Mouse (Mus musculus) C2C12 (cell line): ENCODE measurements around the gene Evi5l. TPM values are rescaled to one million over a fixed set of nuclear protein-coding genes. Genes with fewer than 3 reads are reported as not detected.

ENCODE experiments used
- H3K27me3 ChIP-seq: one replicate; pipeline ENCODE4 v1.6.1; 2011; ENCODE audit not compliant: control insufficient read depth, insufficient read depth, insufficient read length
- H3K36me3 ChIP-seq: one replicate; pipeline ENCODE4 v1.6.1; 2011; ENCODE audit not compliant: control insufficient read depth, insufficient read depth
- H3K4me3 ChIP-seq: one replicate; pipeline ENCODE4 v1.5.1; 2011; ENCODE audit warnings: mild to moderate bottlenecking, control low read depth; ENCODE audit not compliant: poor library complexity, insufficient read depth, severe bottlenecking
- H3K79me2 ChIP-seq: one replicate; pipeline ENCODE4 v1.6.1; 2011; ENCODE audit not compliant: control insufficient read depth, insufficient read depth
- H3K79me3 ChIP-seq: one replicate; pipeline ENCODE4 v1.6.1; 2011; ENCODE audit warnings: low read depth, control low read depth
- H3ac ChIP-seq: one replicate; pipeline ENCODE3; 2011; ENCODE audit warnings: low read depth; ENCODE audit not compliant: control insufficient read depth, insufficient read length
- CEBPB ChIP-seq: IDR thresholded peaks from one replicate; pipeline ENCODE4 v1.6.1; 2011; ENCODE audit warnings: low read depth, mild to moderate bottlenecking, control low read depth, moderate library complexity
- CTCF ChIP-seq: IDR thresholded peaks from one replicate; pipeline ENCODE4 v1.5.1; 2011; ENCODE audit not compliant: control insufficient read depth, insufficient read depth, insufficient read length
- FOSL1 ChIP-seq: IDR thresholded peaks from one replicate; pipeline ENCODE4 v1.8.0; 2011; ENCODE audit warnings: mild to moderate bottlenecking, low read length; ENCODE audit not compliant: poor library complexity, insufficient read depth, severe bottlenecking
- MAX ChIP-seq: IDR thresholded peaks from one replicate; pipeline ENCODE4 v1.6.1; 2011; ENCODE audit warnings: mild to moderate bottlenecking, control low read depth
- MYOD1 ChIP-seq: IDR thresholded peaks from one replicate; pipeline ENCODE4 v1.6.1; 2011; ENCODE audit warnings: low read depth; ENCODE audit not compliant: control insufficient read depth, insufficient read length
- MYOG ChIP-seq: IDR thresholded peaks from one replicate; pipeline ENCODE4 v1.6.1; 2011; ENCODE audit not compliant: control insufficient read depth, insufficient read length; ENCODE audit errors: extremely low read depth
- USF1 ChIP-seq: IDR thresholded peaks from one replicate; pipeline ENCODE4 v1.6.1; 2011; ENCODE audit warnings: low read depth, mild to moderate bottlenecking, control low read depth, moderate library complexity
- polyA plus RNA-seq: library from polyadenylated mRNA; unstranded; fragments of >200 nt; fragmentation: generic; extraction: Trizol; gene quantifications from one replicate; pipeline ENCODE4 v1.2.1, GENCODE M21; 2012; ENCODE audit warnings: missing spikeins

Gene Evi5l
- polyA plus RNA-seq, 1 experiment, result 11.6 TPM

DNA sequence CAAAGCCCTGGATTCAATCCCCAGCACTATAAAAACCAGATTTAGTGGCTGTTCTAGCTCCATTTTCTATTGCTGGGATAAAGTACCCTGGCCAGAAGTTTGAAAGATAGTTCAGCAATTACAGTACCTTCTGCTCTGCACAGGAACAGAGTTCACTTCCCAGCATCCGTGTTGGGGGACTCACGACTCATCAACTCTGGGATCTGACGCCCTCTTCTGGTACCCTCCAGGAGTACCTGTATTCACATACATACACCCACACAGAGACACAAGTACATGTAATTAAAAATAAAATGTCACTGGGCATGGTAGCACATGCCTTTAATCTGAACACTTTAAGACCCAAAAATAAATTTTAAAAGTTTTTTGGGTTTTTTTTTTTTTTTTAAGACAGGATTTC, 6.1 kb downstream of the Evi5l start:
- Histone ChIP-seq H3K4me3 (no peak overlapping the region), H3K79me2 (no peaks in the 10 kb centered on the region), H3K79me3 (no peaks in the 10 kb centered on the region), H3K27me3 (no peaks in the 10 kb centered on the region), H3ac (no peak overlapping the region), H3K36me3 (no peaks in the 10 kb centered on the region)
- no peak for TF ChIP-seq CTCF
- TF ChIP-seq FOSL1, result no peak
- TF ChIP-seq MYOG, result no peak
- TF ChIP-seq MYOD1, result no peak
- TF ChIP-seq USF1, result no peak
- no peak for TF ChIP-seq MAX
- no peak for TF ChIP-seq CEBPB

GRCm38 (mm10) chr8:4174018-4174417, 7.7 kb downstream of the Evi5l start:
- H3K79me2 ChIP-seq, result no peaks in the 10 kb centered on the region
- TF ChIP-seq MAX (no peak), CEBPB (no peak), USF1 (no peak), FOSL1 (no peak), CTCF (no peak), MYOD1 (no peak), MYOG (no peak)
- no peak overlapping the region for H3K4me3 ChIP-seq
- H3ac ChIP-seq, result no peak overlapping the region
- no peaks in the 10 kb centered on the region for H3K36me3 ChIP-seq
- H3K79me3 ChIP-seq, result no peaks in the 10 kb centered on the region
- H3K27me3 ChIP-seq, result no peaks in the 10 kb centered on the region

- Histone ChIP-seq H3ac (no peak overlapping the region), H3K36me3 (no peaks in the 10 kb centered on the region), H3K27me3 (no peaks in the 10 kb centered on the region), H3K4me3 (no peak overlapping the region), H3K79me2 (no peaks in the 10 kb centered on the region), H3K79me3 (no peaks in the 10 kb centered on the region)
- TF ChIP-seq CEBPB (no peak), MAX (no peak), MYOD1 (no peak), USF1 (no peak), FOSL1 (no peak), MYOG (no peak), CTCF (no peak)
Measured at GRCm38 (mm10) chr8:4183409-4183808, 17.0 kb downstream of the Evi5l start.

DNA sequence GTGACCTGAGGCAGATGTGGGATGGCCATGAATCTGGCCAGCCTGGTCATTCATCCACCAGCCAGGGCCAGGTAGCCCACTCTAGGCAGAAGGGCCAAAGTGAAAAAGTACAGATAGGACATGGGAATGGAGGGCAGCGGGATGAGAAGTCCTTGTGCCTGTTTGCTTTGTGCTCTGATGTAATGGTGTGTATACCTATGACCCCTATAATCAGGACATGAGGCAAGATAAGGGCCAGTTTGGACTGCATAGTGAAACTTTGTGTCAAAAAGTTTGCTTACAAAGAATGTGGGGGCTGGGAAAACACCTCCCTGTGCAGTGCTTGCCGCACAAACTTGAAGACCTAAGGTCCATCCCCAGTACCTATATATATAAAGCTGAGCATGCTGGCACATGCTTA, 19.8 kb downstream of the Evi5l start:
- no peaks in the 10 kb centered on the region for H3K79me2 ChIP-seq
- H3K79me3 ChIP-seq, result no peaks in the 10 kb centered on the region
- no peak overlapping the region for H3K4me3 ChIP-seq
- no peaks in the 10 kb centered on the region for H3K27me3 ChIP-seq
- no peaks in the 10 kb centered on the region for H3K36me3 ChIP-seq
- H3ac ChIP-seq, result no peak overlapping the region
- no peak for TF ChIP-seq MAX
- no peak for TF ChIP-seq MYOG
- TF ChIP-seq CEBPB, result no peak
- TF ChIP-seq MYOD1, result no peak
- no peak for TF ChIP-seq CTCF
- no peak for TF ChIP-seq USF1
- TF ChIP-seq FOSL1, result no peak

DNA sequence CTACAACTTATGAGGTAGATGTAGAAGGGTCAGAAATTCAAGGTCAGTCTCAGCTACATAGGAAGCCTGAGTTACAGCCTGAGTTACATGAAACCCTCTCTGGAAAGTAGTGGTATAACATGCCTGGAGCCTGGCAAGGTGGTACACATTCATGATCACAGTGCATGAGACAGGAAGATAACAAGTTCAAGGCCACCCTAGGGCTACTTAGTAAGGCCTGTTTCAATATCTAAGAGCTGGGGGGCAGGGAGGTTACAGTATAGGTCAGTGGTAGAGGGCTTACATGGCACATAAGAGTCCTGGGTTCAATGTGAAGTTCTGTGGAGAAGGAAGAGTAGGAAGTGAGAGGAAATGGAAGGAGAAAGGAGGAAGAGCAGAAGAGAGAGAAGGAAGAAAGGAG, 22.2 kb downstream of the Evi5l start:
- Histone ChIP-seq H3ac (no peak overlapping the region), H3K79me2 (no peaks in the 10 kb centered on the region), H3K27me3 (no peaks in the 10 kb centered on the region), H3K36me3 (no peaks in the 10 kb centered on the region), H3K4me3 (no peak overlapping the region), H3K79me3 (no peaks in the 10 kb centered on the region)
- TF ChIP-seq MYOD1 (no peak), FOSL1 (no peak), USF1 (no peak), MYOG (no peak), MAX (no peak), CTCF (no peak), CEBPB (no peak)

GRCm38 (mm10) chr8:4189031-4189722, 22.8 kb downstream of the Evi5l start:
- Histone ChIP-seq H3K27me3 (no peaks in the 10 kb centered on the region), H3K36me3 (no peaks in the 10 kb centered on the region)

More at GRCm38 (mm10) chr8:4189031-4189722, 22.8 kb downstream of the Evi5l start:
- Histone ChIP-seq H3K4me3 (no peak overlapping the region), H3ac (no peak overlapping the region), H3K79me3 (no peaks in the 10 kb centered on the region), H3K79me2 (no peaks in the 10 kb centered on the region)
- TF ChIP-seq USF1, result no peak
- no peak for TF ChIP-seq CEBPB
- no peak for TF ChIP-seq MYOG
- TF ChIP-seq MYOD1, result no peak
- TF ChIP-seq CTCF, result no peak
- no peak for TF ChIP-seq MAX
- no peak for TF ChIP-seq FOSL1
